Comparison of ENCODE assay signal across 8 mouse cellular contexts in genomic region chr7:98701771-98702170, GRCm38 (mm10). TPM values are rescaled to one million over a fixed set of nuclear protein-coding genes. Genes with fewer than 3 reads are reported as not detected.
DNase-seq lines count a peak whose midpoint lies in the region; ATAC-seq and TF ChIP-seq lines count a peak whose summit lies in the region.

No protein-coding gene starts in this region.

- TF ChIP-seq CTCF in lung, embryonic 14.5 days (IDR thresholded peaks at IDR 0.05; ENCODE audit: low read depth), result no peak

- peak overlapping the region; percentile 72 for H3K4me3 ChIP-seq in lung, embryonic 14.5 days (ENCODE audit: low read depth, low read length)
- H3K4me3 ChIP-seq in hindbrain, embryonic 13.5 days, result peak overlapping the region; percentile 97
- peak overlapping the region; percentile 87 for H3K4me3 ChIP-seq in midbrain, embryonic 10.5 days

- peak; percentile 46 for DNase-seq in lung, embryonic 14.5 days
- no peak for DNase-seq in lung, postnatal 36 days
- peak; percentile 30 for DNase-seq in cerebellum, adult 8-10 months
- DNase-seq in midbrain, embryonic 10.5 days (ENCODE audit: low spot score), result no peak
- DNase-seq in gastrocnemius, postnatal 4 days (ENCODE audit: low spot score in 2 of 2), result no peak
- no peak for DNase-seq in layer of hippocampus, adult 9-10 months (ENCODE audit: low spot score)
- DNase-seq in adrenal gland, adult 8-10 months, result no peak

- peak overlapping the region; percentile 61 for H3K4me2 ChIP-seq in lung, embryonic 14.5 days
- H3K4me2 ChIP-seq in hindbrain, embryonic 13.5 days, result peak overlapping the region; percentile 73

- H3K9me3 ChIP-seq in lung, embryonic 14.5 days (ENCODE audit: low read depth, low read length), result no peaks in the 10 kb centered on the region
- H3K9me3 ChIP-seq in hindbrain, embryonic 13.5 days, result no peaks in the 10 kb centered on the region
- no peaks in the 10 kb centered on the region for H3K9me3 ChIP-seq in midbrain, embryonic 10.5 days (replicated peaks)

- no peak for ATAC-seq in lung, embryonic 14.5 days (ENCODE audit: insufficient read depth)
- no peak for ATAC-seq in hindbrain, embryonic 13.5 days (ENCODE audit: low FRiP score)

- peak overlapping the region; percentile 92; the same call in 1 of the 2 replicates for H3K27ac ChIP-seq in lung, embryonic 14.5 days (ENCODE audit: low read depth)
- no peak overlapping the region for H3K27ac ChIP-seq in hindbrain, embryonic 13.5 days
- H3K27ac ChIP-seq in midbrain, embryonic 10.5 days (replicated peaks), result peak overlapping the region; percentile 93; the same call in 1 of the 2 replicates

- H3K4me1 ChIP-seq in lung, embryonic 14.5 days (ENCODE audit: insufficient read depth), result 0 out of 2 replicates have a peak, but pooled peaks cover 3% of the 10 kb centered on the region
- H3K4me1 ChIP-seq in hindbrain, embryonic 13.5 days (replicated peaks), result peaks cover 31% of the 10 kb centered on the region
- H3K4me1 ChIP-seq in midbrain, embryonic 10.5 days, result peaks cover 31% of the 10 kb centered on the region

- no peaks in the 10 kb centered on the region for H3K27me3 ChIP-seq in lung, embryonic 14.5 days (ENCODE audit: insufficient read depth, low read length)
- no peaks in the 10 kb centered on the region for H3K27me3 ChIP-seq in hindbrain, embryonic 13.5 days
- no peaks in the 10 kb centered on the region for H3K27me3 ChIP-seq in midbrain, embryonic 10.5 days (ENCODE audit: low read depth, poor library complexity, severe bottlenecking)

- H3K9ac ChIP-seq in lung, embryonic 14.5 days, result peak overlapping the region; percentile 78
- peak overlapping the region; percentile 79 for H3K9ac ChIP-seq in hindbrain, embryonic 13.5 days

- H3K36me3 ChIP-seq in lung, embryonic 14.5 days (ENCODE audit: insufficient read depth), result no peaks in the 10 kb centered on the region
- H3K36me3 ChIP-seq in hindbrain, embryonic 13.5 days, result no peaks in the 10 kb centered on the region
- H3K36me3 ChIP-seq in midbrain, embryonic 10.5 days, result no peaks in the 10 kb centered on the region

- WGBS in lung, embryonic 14.5 days, result 21% methylated on average over 7 of the region's 7 CpGs
- WGBS in hindbrain, embryonic 13.5 days, result 70% methylated on average over 7 of the region's 7 CpGs
- WGBS in midbrain, embryonic 10.5 days, result 71% methylated on average over 7 of the region's 7 CpGs

RNA-seq across cellular contexts. Expression of gene Thap12, which starts 1.1 kb away (rescaled TPM):
- polyA plus RNA-seq in lung, embryonic 14.5 days (2014; fragmentation: Nextera tagmentation; extraction: Ambion mirVana), result 81.3 and 81.9 TPM in 2 replicates
- polyA plus RNA-seq in hindbrain, embryonic 13.5 days (2015; fragmentation: Nextera tagmentation; extraction: Ambion mirVana), result 45.9 and 49.4 TPM in 2 replicates
- 60.6 and 63.9 TPM in 2 replicates for polyA plus RNA-seq in midbrain, embryonic 10.5 days (2016; fragmentation: Nextera tagmentation; extraction: Ambion mirVana)
- total RNA-seq in gastrocnemius, postnatal 4 days (2021), result 10 to 100 TPM; 63.2 to 72.8 TPM
- total RNA-seq in adrenal gland, adult 8-10 months (2022), result 10 to 100 TPM; 62.2 to 74.9 (median 66.0) TPM

RNA-seq across cellular contexts. Expression of gene Emsy, which starts 45.2 kb away (rescaled TPM):
- 45.5 and 47.4 TPM in 2 replicates for polyA plus RNA-seq in lung, embryonic 14.5 days (2014; fragmentation: Nextera tagmentation; extraction: Ambion mirVana)
- polyA plus RNA-seq in hindbrain, embryonic 13.5 days (2015; fragmentation: Nextera tagmentation; extraction: Ambion mirVana), result 35.0 and 36.2 TPM in 2 replicates
- 38.1 and 42.9 TPM in 2 replicates for polyA plus RNA-seq in midbrain, embryonic 10.5 days (2016; fragmentation: Nextera tagmentation; extraction: Ambion mirVana)
- total RNA-seq in gastrocnemius, postnatal 4 days (2021), result 10 to 100 TPM; 30.4 to 36.9 TPM
- 10 to 100 TPM; 29.7 to 43.5 (median 36.3) TPM for total RNA-seq in adrenal gland, adult 8-10 months (2022)

Comparison
In these comparisons a context has a peak if more than half of its experiments do, and no peak if none do; other contexts are left out.
1. DNase-seq: peak in lung, embryonic 14.5 days (single experiment) and cerebellum, adult 8-10 months (single experiment); none in lung, postnatal 36 days (single experiment), midbrain, embryonic 10.5 days (single experiment), gastrocnemius, postnatal 4 days (0 of 2), layer of hippocampus, adult 9-10 months (single experiment) and adrenal gland, adult 8-10 months (single experiment).
2. Peak in every context shown above with its lines, with median percentiles within 50 percentile points of each other: H3K4me3 ChIP-seq.